Mouse (Mus musculus): ENCODE measurements at regions not wholly inside any gene's neighbourhood (a gene's known extent, or its start where the extent isn't known, plus 50 kb on each side); places are given as distances from the start of the nearest gene placed in this dataset.

DNA sequence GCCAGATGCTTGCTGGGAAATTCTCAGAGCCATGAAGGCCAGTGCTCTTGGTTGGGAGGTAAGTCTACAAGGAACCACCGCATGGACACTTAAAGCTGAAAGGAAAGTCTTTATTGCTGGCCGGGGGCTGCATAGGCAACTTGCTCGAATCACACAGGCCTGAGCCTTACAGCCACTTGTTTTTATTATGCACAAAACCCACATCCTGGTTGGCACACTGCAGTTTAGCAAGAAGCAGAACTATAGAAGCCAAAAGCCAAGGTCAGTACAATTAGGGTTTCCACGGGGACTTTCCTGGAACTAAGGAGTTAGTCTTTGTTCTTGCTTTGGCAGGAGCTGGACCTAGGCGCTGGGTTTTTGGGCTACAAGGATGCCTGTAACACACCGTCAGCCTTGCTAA is 132.7 kb downstream of the Diras2 start:
- DNase-seq (ENCODE audit: low spot score) = no peak

GRCm38 (mm10) chr13:52399143-52399542 is 131.9 kb downstream of the Diras2 start:
- DNase-seq (ENCODE audit: low spot score) = no peak

DNA sequence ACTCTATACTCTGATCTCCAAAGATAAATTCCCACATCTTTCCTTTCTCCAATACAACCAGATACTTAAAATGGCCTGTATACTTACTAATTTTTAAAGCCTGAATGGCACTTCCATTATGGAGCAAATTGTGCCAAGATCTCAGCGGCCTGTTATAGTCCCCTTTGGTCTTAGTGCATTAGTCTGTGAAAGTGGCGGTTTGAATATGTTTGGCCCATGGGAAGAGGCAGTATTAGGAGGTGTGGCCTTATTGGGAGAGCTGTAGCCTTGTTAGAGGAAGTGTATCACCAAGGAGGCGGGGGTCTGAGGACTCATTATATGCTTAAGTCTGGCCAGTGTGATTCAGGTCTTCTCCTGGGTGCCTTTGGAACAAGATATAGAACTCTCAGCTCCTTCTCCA is 127.3 kb downstream of the Diras2 start:
- DNase-seq (ENCODE audit: low spot score) = no peak

DNA sequence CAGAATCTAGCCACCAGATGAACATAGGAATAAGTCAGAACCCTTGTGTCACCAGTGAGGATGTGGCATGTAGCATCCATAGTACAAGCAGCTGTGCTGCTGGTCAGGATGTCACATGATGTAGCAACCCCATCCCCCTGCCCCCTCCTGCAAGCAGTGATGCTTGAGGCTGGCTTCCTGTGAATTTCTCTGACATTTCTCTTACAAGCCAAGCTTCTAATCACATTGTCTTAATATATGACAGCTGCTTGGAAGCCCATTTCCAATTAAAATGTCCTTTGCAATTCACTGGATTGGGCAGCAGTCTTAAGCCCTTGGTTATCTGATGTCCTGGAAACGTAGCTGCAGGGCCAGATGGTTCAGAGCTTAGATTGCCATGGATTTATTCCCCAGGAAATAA is 114.8 kb downstream of the Diras2 start:
- no peak for DNase-seq (ENCODE audit: low spot score)

DNA sequence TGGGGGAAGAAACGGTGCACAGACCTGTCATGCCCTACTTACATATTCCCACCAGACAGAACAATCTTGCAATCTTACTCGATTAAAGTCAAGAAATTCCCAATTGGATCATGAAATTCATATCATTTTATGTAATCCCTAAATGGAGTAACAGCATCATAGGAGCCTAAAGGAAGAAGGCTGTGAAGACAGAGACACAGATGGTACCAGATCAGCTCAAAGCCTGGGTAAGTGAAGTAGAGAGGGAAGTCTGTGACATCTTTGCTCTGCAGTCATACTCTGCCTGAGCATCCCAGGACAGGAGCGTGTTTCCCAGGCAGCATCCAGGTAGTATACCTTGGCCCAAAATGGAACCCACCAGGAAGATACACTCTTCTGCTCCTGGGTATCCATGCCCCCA is 108.6 kb downstream of the Diras2 start:
- DNase-seq (ENCODE audit: low spot score) = no peak

- DNase-seq (ENCODE audit: low spot score) = no peak
These were observed 102.6 kb downstream of the Diras2 start for GRCm38 (mm10) chr13:52428527-52428926.

DNA sequence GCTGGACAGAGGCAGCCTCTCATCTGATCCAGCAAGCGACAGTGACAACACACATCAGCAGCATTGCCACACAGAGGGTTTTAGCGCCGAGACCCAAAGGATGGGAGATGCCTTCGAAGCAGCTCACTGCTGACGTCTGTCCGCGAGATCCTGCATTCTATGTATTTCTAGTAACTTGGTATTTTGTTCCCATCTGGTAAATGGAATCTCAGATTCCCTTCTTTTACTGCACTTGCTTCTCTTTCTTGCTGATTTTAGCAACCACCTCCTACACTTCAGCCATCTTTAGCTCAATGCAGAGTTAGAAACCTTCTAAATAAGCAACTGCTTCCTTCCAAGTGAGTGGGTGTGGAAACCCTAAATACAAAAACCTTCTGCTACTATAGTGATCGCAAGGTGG is 94.3 kb downstream of the Diras2 start:
- no peak for DNase-seq (ENCODE audit: low spot score)

GRCm38 (mm10) chr13:52445513-52445912 is 85.6 kb downstream of the Diras2 start:
- DNase-seq (ENCODE audit: low spot score) = no peak

- no peak for DNase-seq (ENCODE audit: low spot score)
These were observed 82.2 kb downstream of the Diras2 start for GRCm38 (mm10) chr13:52448902-52449301.

GRCm38 (mm10) chr13:52451486-52451885 is 79.6 kb downstream of the Diras2 start:
- DNase-seq (ENCODE audit: low spot score) = no peak

DNA sequence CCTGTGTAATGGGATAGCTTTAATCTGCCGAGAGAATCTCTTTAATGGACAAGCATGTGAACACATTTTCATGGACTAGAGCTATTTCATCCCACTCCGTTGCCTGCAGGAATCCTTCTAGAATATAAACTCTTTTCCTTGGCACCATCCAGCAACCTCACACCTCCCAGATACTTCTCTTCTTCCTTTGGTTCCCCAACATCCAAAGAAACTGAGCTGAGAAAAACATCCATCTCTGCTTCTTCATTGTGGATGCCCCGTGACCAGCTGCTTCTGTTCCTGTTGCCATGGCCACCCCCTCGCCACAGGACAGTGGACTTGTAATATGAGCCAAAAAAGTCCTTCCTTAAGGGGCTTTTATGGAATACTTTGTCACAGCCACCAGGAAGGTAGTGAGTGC is 78.8 kb downstream of the Diras2 start:
- DNase-seq (ENCODE audit: low spot score) = no peak
